Mouse (Mus musculus) limb, embryonic 15.5 days (tissue): ENCODE results near the gene Hdx. TPM values are rescaled to one million over a fixed set of nuclear protein-coding genes. Genes with fewer than 3 reads are reported as not detected.

Experiments
- polyA plus RNA-seq: library from polyadenylated mRNA; unstranded; fragments of >200 nt; fragmentation: Nextera tagmentation; extraction: Ambion mirVana; gene quantifications from 2 replicates; pipeline ENCODE4 v1.2.1, GENCODE M21; 2015

Hdx gene
- polyA plus RNA-seq, 1 experiment from 2014 or later: 0.42 TPM

Other genes with a start within 250 kb of the Hdx start
- gene Rps6ka6, start 159.1 kb downstream of the Hdx start, polyA plus RNA-seq: 14.4 and 16.0 TPM in 2 replicates
- 0.77 and 1.6 TPM in 2 replicates for gene Gm45194, start 194.3 kb upstream of the Hdx start, polyA plus RNA-seq